Mouse (Mus musculus) bone marrow, adult 2 months (tissue): Measurements from ENCODE around the gene Ydjc.

ENCODE experiments used
- CTCF ChIP-seq: fragments of 200-500 bp; IDR thresholded peaks from 2 replicates; pipeline ENCODE4 v1.5.1; 2011; ENCODE audit warnings: low read length, control low read depth; ENCODE audit not compliant: control insufficient read depth, insufficient read depth
- POLR2A ChIP-seq: fragments of 200-500 bp; IDR thresholded peaks from 2 replicates; pipeline ENCODE4 v1.6.1; 2011; ENCODE audit warnings: low read depth, mild to moderate bottlenecking, control low read depth, low read length, borderline replicate concordance; ENCODE audit not compliant: control insufficient read depth

GRCm38 (mm10) chr16:17131191-17132088 is 13.0 kb upstream of the Ydjc start:
- TF ChIP-seq POLR2A = peak; percentile 17; the same call in 1 of the 2 replicates
- no peak for TF ChIP-seq CTCF
